14 mouse cellular contexts compared by ENCODE assay signal in the genomic region with DNA sequence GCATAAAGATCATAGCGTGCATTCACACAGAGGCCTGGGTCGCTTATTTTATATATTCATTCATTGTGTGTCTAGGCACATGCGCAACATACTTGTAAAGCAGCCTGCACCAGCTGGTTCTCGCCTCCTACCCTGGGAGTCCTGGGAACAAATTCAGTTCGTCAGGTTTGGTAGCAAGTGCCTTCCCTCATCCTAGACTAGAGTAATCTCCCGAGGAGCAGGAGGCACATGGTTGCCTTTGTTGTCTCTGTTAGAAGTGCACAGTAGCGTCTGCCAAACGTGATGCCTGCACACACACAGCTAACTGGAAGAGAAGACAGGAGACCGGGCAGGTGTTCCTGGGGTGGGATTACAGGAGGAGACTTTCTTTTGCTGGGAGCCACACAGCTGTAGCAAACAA. TPM values are rescaled to one million over a fixed set of nuclear protein-coding genes. Genes with fewer than 3 reads are reported as not detected.
DNase-seq lines count a peak whose midpoint lies in the region; ATAC-seq and TF ChIP-seq lines count a peak whose summit lies in the region.
"Had no signal": no experiment of that assay in that cellular context is flagged by ENCODE, and none has a peak within 500 bp of the region (broad histone marks: within the 10 kb centered on the region; RNA-seq: fewer than 3 reads in every experiment).

No protein-coding gene starts in this region.

- peak overlapping the region; percentile 28 for H3K9ac ChIP-seq in heart, embryonic 16.5 days (ENCODE audit: low read length)
- H3K9ac ChIP-seq: heart, embryonic 12.5 days had no signal

- H3K9me3 ChIP-seq in heart, embryonic 16.5 days (replicated peaks; ENCODE audit: control insufficient read depth, low read length): no peaks in the 10 kb centered on the region
- H3K9me3 ChIP-seq: heart, embryonic 12.5 days had no signal

- peaks cover 12% of the 10 kb centered on the region for H3K36me3 ChIP-seq in heart, embryonic 16.5 days (ENCODE audit: control insufficient read depth, insufficient read depth)

- no peaks in the 10 kb centered on the region for H3K27me3 ChIP-seq in heart, embryonic 16.5 days (ENCODE audit: control insufficient read depth, insufficient read depth, low read length)
- H3K27me3 ChIP-seq: heart, embryonic 12.5 days had no signal

- no peak for TF ChIP-seq CTCF in brain, embryonic 14.5 days (IDR thresholded peaks at IDR 0.05; ENCODE audit: borderline replicate concordance, extremely low read depth, insufficient read depth, insufficient read length)

- WGBS in heart, embryonic 16.5 days: 78% methylated on average over 9 of the region's 9 CpGs

- no peak for ATAC-seq in heart, embryonic 16.5 days (replicated peaks; ENCODE audit: extremely low read depth, insufficient read depth, low FRiP score)
- ATAC-seq: intestine, postnatal 0 days had no signal

- intact Hi-C loops in left cerebral cortex, postnatal 25 days (cut with DNase I): no loop called here

- no peak for TF ChIP-seq POLR2A in brain, embryonic 14.5 days (IDR thresholded peaks at IDR 0.05; ENCODE audit: borderline replicate concordance, extremely low read depth, insufficient read depth, insufficient read length, poor library complexity, severe bottlenecking)

- H3K27ac ChIP-seq in heart, embryonic 16.5 days (ENCODE audit: low read length): peak overlapping the region; percentile 94

- no peak overlapping the region for H3K4me2 ChIP-seq in heart, embryonic 16.5 days (ENCODE audit: low read depth, low read length)
- H3K4me2 ChIP-seq: heart, embryonic 12.5 days; liver, embryonic 11.5 days had no signal

- no peak for DNase-seq in heart, adult 9 months (ENCODE audit: low spot score in 2 of 2)
- peak; percentile 41 for DNase-seq in brain, embryonic 14.5 days (ENCODE audit: low read depth)
- peak; percentile 24 to 45 for DNase-seq in frontal cortex, adult 2 months (ENCODE audit: extremely low spot score in 1 of 2, low spot score in 1 of 2)
- DNase-seq in left cerebral cortex, postnatal 25 days (ENCODE audit: low spot score in 2 of 2): peak; percentile 43 to 79
- no peak for DNase-seq in retina, postnatal 1 day
- no peak for DNase-seq in B cell, adult 2 months
- no peak for DNase-seq in embryo, embryonic 11 days
- DNase-seq: adrenal gland, postnatal 10 days; lung, postnatal 36 days; thymus, adult 2 months had no signal

- H3K4me3 ChIP-seq in heart, embryonic 16.5 days (ENCODE audit: low read length): no peak overlapping the region
- H3K4me3 ChIP-seq: heart, embryonic 12.5 days had no signal

- H3K4me1 ChIP-seq in heart, embryonic 16.5 days (ENCODE audit: control insufficient read depth, insufficient read depth, low read length): peaks cover 23% of the 10 kb centered on the region

RNA-seq across cellular contexts. Expression of gene Polr1e, which starts 29.6 kb away (rescaled TPM):
- 80.2 and 90.4 TPM in 2 replicates for polyA plus RNA-seq in heart, embryonic 16.5 days (2015; fragmentation: Nextera tagmentation; extraction: Ambion mirVana)
- 18.6 and 18.7 TPM in 2 replicates for polyA plus RNA-seq in brain, embryonic 14.5 days (2012; rRNA removed)
- 12.6 and 13.6 TPM in 2 replicates for polyA plus RNA-seq in frontal cortex, adult 2 months (2012; rRNA removed)
- total RNA-seq in left cerebral cortex, postnatal 25 days (2021): 10 to 100 TPM in 1 of 2 experiments, 1 to 10 TPM in 1; 9.5 to 11.5 TPM

RNA-seq across cellular contexts. Expression of gene Zbtb5, which starts 35.7 kb away (rescaled TPM):
- polyA plus RNA-seq in heart, embryonic 16.5 days (2015; fragmentation: Nextera tagmentation; extraction: Ambion mirVana): 14.0 and 15.7 TPM in 2 replicates
- 36.2 and 44.4 TPM in 2 replicates for polyA plus RNA-seq in brain, embryonic 14.5 days (2012; rRNA removed)
- polyA plus RNA-seq in frontal cortex, adult 2 months (2012; rRNA removed): 9.4 and 10.6 TPM in 2 replicates
- total RNA-seq in left cerebral cortex, postnatal 25 days (2021): 1 to 10 TPM; 8.2 to 9.5 TPM

RNA-seq across cellular contexts. Expression of gene Fbxo10, which starts 36.4 kb away (rescaled TPM):
- polyA plus RNA-seq in heart, embryonic 16.5 days (2015; fragmentation: Nextera tagmentation; extraction: Ambion mirVana): 22.5 and 24.1 TPM in 2 replicates
- 29.8 and 36.7 TPM in 2 replicates for polyA plus RNA-seq in brain, embryonic 14.5 days (2012; rRNA removed)
- 24.2 and 25.5 TPM in 2 replicates for polyA plus RNA-seq in frontal cortex, adult 2 months (2012; rRNA removed)
- total RNA-seq in left cerebral cortex, postnatal 25 days (2021): 10 to 100 TPM; 35.3 to 35.9 TPM

RNA-seq across cellular contexts. Expression of gene Tomm5, which starts 60.0 kb away (rescaled TPM):
- polyA plus RNA-seq in heart, embryonic 16.5 days (2015; fragmentation: Nextera tagmentation; extraction: Ambion mirVana): 243 and 262 TPM in 2 replicates
- polyA plus RNA-seq in brain, embryonic 14.5 days (2012; rRNA removed): 112 and 144 TPM in 2 replicates
- 114 and 137 TPM in 2 replicates for polyA plus RNA-seq in frontal cortex, adult 2 months (2012; rRNA removed)
- total RNA-seq in left cerebral cortex, postnatal 25 days (2021): 10 to 100 TPM; 65.5 to 75.5 TPM

Comparison
In these comparisons a context has a peak if more than half of its experiments do, and no peak if none do; other contexts are left out.
1. DNase-seq: peak in brain, embryonic 14.5 days (single experiment), frontal cortex, adult 2 months (2 of 2) and left cerebral cortex, postnatal 25 days (2 of 2); none in heart, adult 9 months (0 of 2), retina, postnatal 1 day (single experiment), B cell, adult 2 months (0 of 2) and embryo, embryonic 11 days (single experiment).